Mouse (Mus musculus) gastrocnemius, postnatal 14 days (tissue): Measurements from ENCODE around the gene Cntfr. TPM values are rescaled to one million over a fixed set of nuclear protein-coding genes. Genes with fewer than 3 reads are reported as not detected.
"Not testable (repeated sequence)": the region's sequence is repeated elsewhere in the genome, so short reads cannot be mapped to it uniquely, and the experiment has no call there.

Experiments
- DNase-seq: peaks from one replicate; pipeline ENCODE4 v3.0.0; 2021; ENCODE audit warnings: mixed read lengths
- intact Hi-C: fragments of 180-260 bp; cut with DNase I; formaldehyde crosslinking; loops from one replicate; pipeline ENCODE4 v1.15.1; 2025; ENCODE audit warnings: low total_unique reads
- total RNA-seq, 2 experiments: library from RNA; stranded (reverse); gene quantifications; 2 replicates each; pipeline ENCODE4 v1.2.3; 2021

The Cntfr gene
- total RNA-seq, 2 experiments from 2014 or later = 15.3 to 38.0 TPM

- intact Hi-C loops = not testable (repeated sequence)
- DNase-seq = peak; percentile 3
Observed at GRCm38 (mm10) chr4:41684131-41684930, 12.6 kb downstream of the Cntfr start.

GRCm38 (mm10) chr4:41683303-41683702, 13.6 kb downstream of the Cntfr start:
- peak; percentile 2 for DNase-seq
- intact Hi-C loops = not testable (repeated sequence)

DNA sequence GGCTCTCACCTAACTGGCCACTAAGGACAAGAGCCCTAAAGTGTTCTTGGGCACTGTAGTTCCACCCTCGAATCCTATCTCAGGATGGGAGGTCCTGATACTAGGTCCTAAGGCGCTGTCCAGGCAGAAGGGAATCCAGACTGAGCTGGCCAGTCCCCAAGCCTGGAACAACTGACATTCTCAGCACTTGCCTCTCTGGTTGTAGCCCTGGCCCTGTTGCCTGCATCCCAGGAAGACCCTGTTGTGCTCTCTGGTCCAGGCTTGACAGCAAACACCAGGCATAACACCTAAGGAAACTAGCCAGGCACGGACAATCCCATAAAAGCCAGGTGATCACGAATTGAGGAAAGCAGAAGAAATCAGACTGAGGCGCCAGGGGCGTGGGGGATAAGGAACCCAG, 14.1 kb downstream of the Cntfr start:
- intact Hi-C loops = no loop called here
- DNase-seq = peak; percentile 10

DNA sequence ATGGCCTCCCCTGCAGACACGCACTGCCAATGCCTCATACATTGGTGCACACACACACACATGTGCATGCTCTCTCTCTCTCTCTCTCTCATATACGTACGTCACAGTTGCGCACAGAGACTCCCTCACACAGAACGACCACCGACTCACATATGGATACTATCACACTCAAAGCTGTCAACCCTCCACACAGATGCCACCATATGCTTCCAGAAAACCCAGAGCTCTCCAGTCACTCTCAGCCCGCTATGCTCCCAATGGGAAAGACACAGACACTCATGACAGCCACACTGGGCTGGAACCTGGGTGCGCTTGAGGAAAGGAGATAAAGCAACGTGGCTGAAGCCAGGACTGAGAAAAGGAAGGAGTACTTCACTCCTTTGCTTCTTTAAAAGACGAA, 14.9 kb downstream of the Cntfr start:
- intact Hi-C loops = no loop called here
- DNase-seq = peak; percentile 1

DNA sequence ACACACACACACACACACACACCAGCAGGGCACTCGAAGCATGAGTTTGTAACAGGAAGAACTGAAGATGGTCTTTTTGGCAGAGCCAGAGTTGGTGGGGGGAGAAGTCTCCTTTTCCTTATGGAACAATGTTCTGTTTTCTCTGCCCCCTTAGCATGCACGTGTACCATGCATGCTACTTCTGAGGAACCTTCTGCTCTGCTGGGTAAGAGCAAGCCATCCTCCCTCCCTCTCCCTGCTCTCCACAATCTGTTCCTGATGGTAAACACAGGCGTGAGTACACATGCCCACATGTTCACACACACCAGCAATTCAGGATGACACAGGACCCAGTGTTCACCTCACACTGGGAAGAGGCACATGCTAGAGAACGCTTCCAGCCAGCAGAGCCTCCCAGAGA, 15.7 kb downstream of the Cntfr start:
- intact Hi-C loops = no loop called here
- no peak for DNase-seq

- no peak for DNase-seq
- intact Hi-C loops = no loop called here
Observed at GRCm38 (mm10) chr4:41679291-41679690, 17.6 kb downstream of the Cntfr start.

DNA sequence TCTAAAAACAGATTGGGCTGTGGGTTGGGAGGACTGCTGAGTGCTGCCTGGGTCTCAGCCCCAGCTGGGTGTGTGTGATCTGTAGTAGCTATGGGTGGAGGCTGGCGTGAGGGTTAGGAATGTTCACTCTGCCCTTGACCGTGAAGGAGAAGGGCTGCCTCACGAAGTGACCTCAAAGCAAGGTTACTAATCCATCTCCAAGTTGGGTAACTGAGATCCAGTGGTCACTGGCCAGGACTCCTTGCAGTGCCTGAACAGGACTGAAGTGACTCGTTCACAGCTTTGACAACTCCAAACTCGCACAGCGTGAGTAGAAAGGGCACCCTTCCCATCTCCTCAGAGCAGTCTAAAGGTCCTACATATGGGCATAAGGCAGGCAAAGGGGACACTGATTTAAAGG, 18.0 kb downstream of the Cntfr start:
- intact Hi-C loops = no loop called here
- DNase-seq = no peak

- DNase-seq = peak; percentile 58
- intact Hi-C loops = no loop called here
Observed at GRCm38 (mm10) chr4:41677006-41677629, 19.8 kb downstream of the Cntfr start.

DNA sequence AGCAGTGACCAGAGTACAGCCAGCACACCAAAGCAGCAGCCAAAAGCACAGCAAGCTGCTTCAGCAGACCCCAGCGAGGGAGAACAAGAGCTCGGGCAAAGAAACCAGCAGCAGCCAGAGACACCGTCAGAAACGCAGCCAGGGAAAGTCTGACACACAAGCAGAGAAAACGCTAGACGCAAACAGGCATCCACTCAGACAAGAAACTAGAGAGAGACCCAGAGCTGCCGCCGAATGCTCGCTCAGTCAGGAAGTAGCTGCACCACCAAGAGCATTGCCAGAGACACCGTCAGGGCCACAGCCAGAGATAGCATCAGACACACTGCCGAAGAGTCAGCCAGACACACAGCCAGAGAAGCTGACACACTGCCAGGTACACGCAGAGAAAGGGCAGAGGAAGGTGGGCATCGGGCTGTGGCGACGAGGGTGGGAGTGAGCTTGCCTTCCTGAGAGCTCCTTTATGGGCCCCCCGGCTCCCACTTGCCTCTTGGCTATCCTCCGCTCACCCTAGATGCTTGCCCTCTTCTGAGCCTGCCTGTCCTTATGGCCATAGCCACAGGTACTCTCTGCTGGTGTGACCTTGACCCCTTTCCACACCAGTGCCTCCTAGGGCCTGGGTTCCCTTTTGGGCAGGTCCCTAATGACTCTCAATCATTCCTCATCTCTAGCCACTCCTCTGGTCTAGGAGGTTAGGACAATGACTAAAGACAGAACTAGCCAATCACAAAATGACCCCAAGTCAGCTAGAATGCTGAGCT, 20.5 kb downstream of the Cntfr start:
- intact Hi-C loops = no loop called here
- DNase-seq = no peak

DNA sequence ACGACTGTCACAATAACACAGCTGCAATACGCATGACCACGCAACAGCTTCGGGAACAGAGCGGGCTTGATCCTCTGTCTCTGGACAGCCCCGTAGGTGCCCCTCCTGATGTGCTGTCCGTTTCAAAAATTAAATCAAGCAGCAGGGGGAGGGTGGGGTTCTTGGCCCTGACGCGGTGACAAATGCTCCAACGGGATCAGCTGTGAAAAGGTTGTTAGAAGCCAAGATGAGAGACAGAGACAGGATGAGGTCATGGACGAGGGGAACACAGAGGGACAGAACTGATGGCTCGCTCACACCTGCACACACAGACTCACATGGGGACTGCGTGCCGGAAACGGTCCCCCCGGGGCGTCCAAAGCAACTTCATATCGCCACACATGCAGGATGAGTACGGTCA, 23.7 kb downstream of the Cntfr start:
- DNase-seq = no peak
- intact Hi-C loops = no loop called here

DNA sequence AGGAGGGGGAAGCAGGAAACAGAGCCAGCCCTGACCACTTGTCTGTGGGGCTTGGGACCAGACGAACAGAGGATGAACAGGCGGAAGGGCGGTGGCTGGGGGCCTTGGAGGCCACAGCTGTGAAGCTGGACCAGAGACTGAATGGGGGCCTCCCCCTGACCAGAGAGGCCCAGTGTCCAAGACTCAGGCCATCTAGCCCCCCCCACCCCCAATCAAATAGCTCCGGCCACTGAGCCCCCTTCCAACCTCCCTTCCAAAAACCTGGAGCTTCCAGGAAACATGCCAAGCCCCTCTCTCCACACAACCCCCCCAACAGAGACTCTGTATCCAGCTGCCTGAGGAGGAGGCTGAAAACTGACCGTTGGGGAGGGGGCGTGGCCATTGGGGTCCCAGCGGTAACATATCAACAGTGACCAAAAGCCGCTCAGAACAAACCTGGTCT, 24.3 kb downstream of the Cntfr start:
- DNase-seq = peak; percentile 54
- intact Hi-C loops = no loop called here

DNA sequence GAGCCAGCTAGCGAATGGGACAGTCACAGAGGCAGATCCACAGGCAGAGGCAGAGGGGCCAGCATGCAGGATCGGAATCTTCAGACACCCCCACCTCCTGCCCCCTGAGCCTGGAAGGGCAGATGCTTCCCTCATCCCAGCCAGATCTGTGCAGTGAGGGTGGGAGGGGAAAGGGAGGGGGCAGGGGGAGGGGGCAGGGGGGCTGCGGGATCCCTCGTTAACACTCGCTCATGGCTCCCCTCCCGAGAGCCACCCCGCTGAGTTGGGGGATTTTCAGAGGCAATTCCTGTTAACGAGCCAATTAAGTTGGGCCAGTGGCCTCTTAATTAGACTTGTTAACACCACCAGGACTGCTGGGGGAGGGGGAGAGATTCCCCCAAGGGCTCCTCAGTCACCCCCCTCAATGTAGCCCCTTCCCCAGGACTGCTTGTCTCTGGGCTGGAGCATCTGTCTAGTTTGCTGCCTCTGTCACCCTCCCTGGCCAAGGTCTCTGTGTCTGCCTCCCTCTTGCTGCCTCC, 24.9 kb downstream of the Cntfr start:
- intact Hi-C loops = no loop called here

GRCm38 (mm10) chr4:41671500-41671899, 25.4 kb downstream of the Cntfr start:
- intact Hi-C loops = no loop called here
- DNase-seq = no peak

More for the DNA sequence above, 24.9 kb downstream of the Cntfr start:
- no peak for DNase-seq

GRCm38 (mm10) chr4:41670836-41671235, 26.1 kb downstream of the Cntfr start:
- no peak for DNase-seq
- intact Hi-C loops = no loop called here

DNA sequence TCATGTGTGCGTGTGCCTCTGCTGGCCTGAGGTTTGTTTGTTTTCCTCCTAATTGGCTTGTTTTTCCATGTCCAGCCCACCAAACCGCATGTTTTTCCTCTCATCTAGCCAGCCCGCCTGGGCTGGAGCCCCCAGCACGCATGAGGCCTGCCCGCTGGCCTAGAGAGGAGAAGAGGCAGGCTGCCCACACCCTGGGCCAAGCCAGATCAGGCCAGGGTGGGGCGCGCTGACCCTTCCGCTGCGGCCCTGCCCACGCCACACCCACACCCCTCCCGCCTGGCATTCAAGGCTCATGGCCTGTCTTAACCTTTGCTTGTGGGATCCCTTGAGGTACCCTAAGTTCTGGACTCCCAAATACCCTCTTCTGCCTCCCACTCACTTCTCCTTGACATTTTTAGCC, 30.2 kb downstream of the Cntfr start:
- peak; percentile 44 for DNase-seq
- intact Hi-C loops = no loop called here

DNA sequence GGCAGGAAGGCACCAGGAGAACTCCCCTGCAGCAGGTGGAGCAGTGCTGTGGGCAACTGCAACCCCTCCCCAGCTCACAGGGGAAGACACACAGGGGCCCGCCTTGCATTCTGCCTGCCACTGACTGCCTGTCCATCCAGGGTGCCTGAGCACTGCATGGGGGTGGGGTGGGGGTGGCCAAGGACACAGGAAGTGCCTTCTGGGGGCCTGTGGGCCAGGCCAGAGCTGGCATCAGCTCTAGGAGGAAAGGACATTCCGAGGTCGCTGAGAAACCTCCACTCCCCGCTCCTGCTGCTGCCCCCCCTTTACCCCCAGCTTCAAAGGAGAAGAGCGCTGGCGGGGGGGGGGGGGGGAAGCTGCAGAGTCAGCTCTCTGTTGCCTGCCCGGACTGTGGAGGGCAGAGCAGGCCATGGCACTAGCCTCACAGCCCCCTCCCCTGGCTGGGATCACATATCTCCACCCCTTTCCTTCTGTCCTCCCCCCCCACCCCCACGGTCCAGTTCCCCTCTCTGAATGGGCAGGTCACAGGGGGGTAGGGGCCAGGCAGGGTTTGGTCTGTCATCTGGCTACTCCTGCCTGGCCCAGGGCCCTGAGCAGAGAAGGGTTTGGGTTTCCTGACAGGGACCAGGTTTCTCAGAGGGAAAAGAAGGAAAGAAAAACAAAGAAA, 31.7 kb downstream of the Cntfr start:
- no peak for DNase-seq
- intact Hi-C loops = no loop called here

GRCm38 (mm10) chr4:41664533-41664932, 32.4 kb downstream of the Cntfr start:
- intact Hi-C loops = no loop called here
- peak; percentile 54 for DNase-seq

- DNase-seq = no peak
- intact Hi-C loops = no loop called here
Observed at GRCm38 (mm10) chr4:41663614-41664013, 33.3 kb downstream of the Cntfr start.

DNA sequence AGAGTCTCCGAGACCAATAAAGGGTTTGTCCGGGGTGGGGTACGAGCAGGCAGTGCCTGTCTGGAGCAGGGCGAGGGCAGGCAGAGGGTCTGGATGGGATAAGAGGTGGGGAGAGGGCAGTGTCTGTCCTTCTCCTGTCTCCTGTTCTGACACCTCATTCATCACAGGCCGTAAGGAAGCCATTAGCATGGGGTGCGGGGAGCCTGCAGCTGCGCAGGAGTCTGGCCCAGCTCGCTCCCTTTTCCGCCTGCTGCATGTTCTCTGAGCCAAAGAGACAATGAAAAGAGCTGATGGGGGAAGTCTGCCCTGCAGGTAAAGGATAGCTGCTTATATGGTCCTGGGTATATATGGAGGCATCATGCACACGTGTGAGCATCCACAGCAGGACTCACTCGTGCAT, 34.2 kb downstream of the Cntfr start:
- intact Hi-C loops = no loop called here
- no peak for DNase-seq
